Mouse (Mus musculus): ENCODE results near the gene Spon1. TPM values are rescaled to one million over a fixed set of nuclear protein-coding genes. Genes with fewer than 3 reads are reported as not detected.

The Spon1 gene
- polyA plus RNA-seq, 1 experiment from 2014 or later, result 79.7 TPM

DNA sequence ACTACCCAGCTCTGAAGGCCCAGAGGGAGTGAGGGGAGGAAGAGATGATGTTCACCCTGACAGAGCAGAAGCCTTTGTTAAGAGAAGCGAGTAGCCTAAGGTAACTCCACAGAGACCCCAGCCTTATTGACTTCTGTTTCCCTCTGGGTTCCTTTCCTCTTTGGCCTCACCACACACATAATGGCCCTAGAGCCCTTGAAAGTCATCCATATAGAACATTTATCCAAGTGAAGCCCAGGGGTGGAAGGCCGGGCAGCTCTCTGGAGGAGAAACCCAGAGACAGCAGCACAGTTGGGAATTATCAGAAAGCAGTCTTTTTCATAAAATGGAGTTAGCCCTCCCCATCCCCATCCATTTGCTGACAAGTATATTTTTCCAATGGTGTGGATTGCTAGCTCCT, 75.7 kb downstream of the Spon1 start:
- Histone ChIP-seq H3K27ac (replicated peaks in 1 of 2; ENCODE audit: control insufficient read depth in 1 of 2, insufficient read depth in 1 of 2, low read depth in 2 of 2, low read length in 2 of 2) (no peak overlapping the region), H3K4me2 (ENCODE audit: low read length) (no peak overlapping the region)
- ATAC-seq (ENCODE audit: insufficient number of reproducible peaks, insufficient read depth, low FRiP score, low read depth), result no peak

DNA sequence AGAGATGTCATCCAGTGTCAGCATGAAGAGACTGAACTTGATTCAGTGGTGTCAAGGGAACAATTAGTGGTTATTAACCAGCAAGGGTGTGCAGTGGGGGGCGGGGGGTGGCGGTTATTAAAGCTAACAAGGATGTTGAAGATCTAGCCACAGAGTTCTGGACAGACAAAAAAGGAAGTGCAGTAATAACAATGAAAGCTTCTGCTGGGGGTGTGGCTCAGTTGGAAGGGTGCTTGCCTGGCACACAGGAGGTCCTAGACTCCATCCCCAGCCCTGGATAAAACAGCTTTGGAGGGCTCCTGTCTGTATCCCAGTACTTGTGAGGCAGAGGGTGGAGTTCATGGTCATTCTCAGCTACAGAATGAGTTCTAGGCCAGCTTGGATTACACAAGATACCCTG, 77.4 kb downstream of the Spon1 start:
- H3K36me3 ChIP-seq (ENCODE audit: control insufficient read depth, insufficient read depth, low read length), result 0 out of 2 replicates have a peak, but pooled peaks cover 3% of the 10 kb centered on the region
- H3K27me3 ChIP-seq (ENCODE audit: control insufficient read depth, insufficient read depth, low read length), result no peaks in the 10 kb centered on the region
- no peak overlapping the region for H3K4me3 ChIP-seq (ENCODE audit: control insufficient read depth in 1 of 2, insufficient read depth in 1 of 2, low read depth in 1 of 2, low read length in 2 of 2)
- no peak for ATAC-seq (ENCODE audit: insufficient number of reproducible peaks, insufficient read depth, low FRiP score, low read depth)
- no peaks in the 10 kb centered on the region for H3K9me3 ChIP-seq (ENCODE audit: control insufficient read depth, low read length)
- 90% methylated on average over 2 of the region's 2 CpGs for WGBS
- no peak overlapping the region for H3K4me2 ChIP-seq (ENCODE audit: low read length)
- H3K27ac ChIP-seq (replicated peaks in 1 of 2; ENCODE audit: control insufficient read depth in 1 of 2, insufficient read depth in 1 of 2, low read depth in 2 of 2, low read length in 2 of 2), result no peak overlapping the region
- H3K9ac ChIP-seq (ENCODE audit: low read length), result no peak overlapping the region
- peaks cover 5 to 13% of the 10 kb centered on the region in 2 experiments for H3K4me1 ChIP-seq (ENCODE audit: control insufficient read depth in 2 of 2, insufficient read depth in 2 of 2, low read length in 2 of 2)

More for the DNA sequence above, 75.7 kb downstream of the Spon1 start:
- H3K4me3 ChIP-seq (ENCODE audit: control insufficient read depth in 1 of 2, insufficient read depth in 1 of 2, low read depth in 1 of 2, low read length in 2 of 2), result no peak overlapping the region
- 0 out of 2 replicates have a peak, but pooled peaks cover 5% of the 10 kb centered on the region for H3K36me3 ChIP-seq (ENCODE audit: control insufficient read depth, insufficient read depth, low read length)
- no peaks in the 10 kb centered on the region for H3K9me3 ChIP-seq (ENCODE audit: control insufficient read depth, low read length)
- H3K27me3 ChIP-seq (ENCODE audit: control insufficient read depth, insufficient read depth, low read length), result no peaks in the 10 kb centered on the region
- H3K9ac ChIP-seq (ENCODE audit: low read length), result no peak overlapping the region
- peaks cover 4 to 9% of the 10 kb centered on the region in 2 experiments for H3K4me1 ChIP-seq (ENCODE audit: control insufficient read depth in 2 of 2, insufficient read depth in 2 of 2, low read length in 2 of 2)
- 83% methylated on average over 2 of the region's 2 CpGs for WGBS

DNA sequence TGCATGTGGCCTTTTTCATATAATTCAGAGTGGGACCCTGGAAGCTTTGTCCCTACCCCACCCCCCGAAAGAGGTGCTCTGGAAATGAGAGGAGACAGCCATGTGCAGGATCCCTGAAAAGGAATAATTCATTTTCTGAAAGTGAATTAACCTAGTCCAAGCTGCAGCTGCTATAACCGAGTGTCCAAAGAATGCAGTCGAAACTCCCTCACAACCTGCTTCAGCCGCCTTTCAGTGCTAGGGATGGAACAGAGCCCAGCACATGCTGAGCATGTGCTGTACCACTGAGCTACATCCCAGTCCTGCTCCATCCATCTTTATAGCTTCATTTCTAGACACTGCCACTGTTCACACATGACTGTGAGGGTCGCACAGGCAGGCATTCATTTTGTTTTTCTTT, 79.4 kb downstream of the Spon1 start:
- H3K9ac ChIP-seq (ENCODE audit: low read length), result no peak overlapping the region
- no peak overlapping the region for H3K27ac ChIP-seq (replicated peaks in 1 of 2; ENCODE audit: control insufficient read depth in 1 of 2, insufficient read depth in 1 of 2, low read depth in 2 of 2, low read length in 2 of 2)
- no peak for ATAC-seq (ENCODE audit: insufficient number of reproducible peaks, insufficient read depth, low FRiP score, low read depth)
- no peak overlapping the region for H3K4me3 ChIP-seq (ENCODE audit: control insufficient read depth in 1 of 2, insufficient read depth in 1 of 2, low read depth in 1 of 2, low read length in 2 of 2)
- 69% methylated on average over 5 of the region's 5 CpGs for WGBS
- peaks cover 5 to 13% of the 10 kb centered on the region in 2 experiments for H3K4me1 ChIP-seq (ENCODE audit: control insufficient read depth in 2 of 2, insufficient read depth in 2 of 2, low read length in 2 of 2)
- no peaks in the 10 kb centered on the region for H3K36me3 ChIP-seq (ENCODE audit: control insufficient read depth, insufficient read depth, low read length)
- H3K4me2 ChIP-seq (ENCODE audit: low read length), result no peak overlapping the region
- no peaks in the 10 kb centered on the region for H3K9me3 ChIP-seq (ENCODE audit: control insufficient read depth, low read length)
- H3K27me3 ChIP-seq (ENCODE audit: control insufficient read depth, insufficient read depth, low read length), result no peaks in the 10 kb centered on the region

DNA sequence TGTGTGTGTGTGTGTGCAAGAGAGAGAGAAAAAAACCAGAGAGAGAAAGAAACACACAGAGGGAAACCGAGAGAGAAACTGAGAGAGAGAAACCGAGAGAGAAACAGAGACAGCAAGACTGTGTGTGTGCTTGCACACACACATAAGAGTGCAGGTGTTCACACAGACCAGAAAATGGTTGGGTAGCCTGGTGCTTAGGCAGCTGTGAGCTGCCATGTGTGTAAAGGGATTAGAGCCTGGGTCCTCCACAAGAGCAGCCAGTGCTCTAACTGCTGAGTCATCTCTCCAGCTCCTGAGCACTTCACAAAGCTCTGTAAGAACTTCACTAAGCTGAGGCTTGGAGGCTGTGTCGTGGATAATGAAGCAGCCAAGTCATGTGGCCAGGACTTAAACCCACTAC, 80.8 kb downstream of the Spon1 start:
- Histone ChIP-seq H3K9me3 (ENCODE audit: control insufficient read depth, low read length) (no peaks in the 10 kb centered on the region), H3K9ac (ENCODE audit: low read length) (no peak overlapping the region), H3K27ac (replicated peaks in 1 of 2; ENCODE audit: control insufficient read depth in 1 of 2, insufficient read depth in 1 of 2, low read depth in 2 of 2, low read length in 2 of 2) (no peak overlapping the region), H3K4me2 (ENCODE audit: low read length) (no peak overlapping the region), H3K4me1 (ENCODE audit: control insufficient read depth in 2 of 2, insufficient read depth in 2 of 2, low read length in 2 of 2) (peaks cover 5 to 13% of the 10 kb centered on the region in 2 experiments), H3K27me3 (ENCODE audit: control insufficient read depth, insufficient read depth, low read length) (no peaks in the 10 kb centered on the region), H3K4me3 (ENCODE audit: control insufficient read depth in 1 of 2, insufficient read depth in 1 of 2, low read depth in 1 of 2, low read length in 2 of 2) (no peak overlapping the region), H3K36me3 (ENCODE audit: control insufficient read depth, insufficient read depth, low read length) (no peaks in the 10 kb centered on the region)
- no peak for ATAC-seq (ENCODE audit: insufficient number of reproducible peaks, insufficient read depth, low FRiP score, low read depth)
- 40% methylated on average over 3 of the region's 3 CpGs for WGBS

DNA sequence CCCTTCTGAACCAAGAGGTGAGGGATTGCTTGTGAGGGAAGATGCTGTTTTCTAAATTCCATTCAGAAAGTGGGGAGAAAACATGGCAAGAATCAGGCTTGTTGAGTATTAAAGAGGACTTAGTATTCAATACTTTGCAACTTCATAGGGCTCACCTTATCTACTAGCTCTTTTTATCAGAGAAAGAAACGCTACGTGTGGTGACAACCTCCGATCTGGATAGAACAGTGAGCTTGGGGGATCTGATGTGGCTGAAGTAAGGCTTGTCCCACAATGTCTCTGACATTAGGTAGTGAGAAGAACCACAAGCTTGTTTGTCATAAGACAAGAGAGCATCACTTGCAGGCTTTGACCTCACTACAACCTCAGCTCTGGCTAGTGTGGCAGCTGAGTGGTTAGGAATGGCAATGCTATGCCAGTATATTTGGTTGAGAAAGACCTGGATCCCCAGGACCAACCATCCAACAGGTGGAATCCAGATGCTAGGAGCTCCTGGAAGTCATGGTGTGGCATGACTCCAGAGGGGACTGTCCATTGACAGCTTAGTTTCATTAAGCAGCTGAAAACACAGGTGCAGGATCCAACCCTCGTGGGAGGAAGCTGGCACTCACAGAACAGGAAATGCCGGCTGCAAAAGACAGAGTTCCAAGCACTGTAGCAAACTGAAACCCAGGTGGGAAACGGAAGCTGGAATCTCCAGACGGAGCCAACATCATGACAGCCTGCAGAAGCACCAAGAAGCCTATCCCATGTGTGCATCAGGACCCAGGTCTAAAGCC, 81.4 kb downstream of the Spon1 start:
- no peak for ATAC-seq (ENCODE audit: insufficient number of reproducible peaks, insufficient read depth, low FRiP score, low read depth)
- Histone ChIP-seq H3K27me3 (ENCODE audit: control insufficient read depth, insufficient read depth, low read length) (no peaks in the 10 kb centered on the region), H3K4me2 (ENCODE audit: low read length) (no peak overlapping the region), H3K4me3 (ENCODE audit: control insufficient read depth in 1 of 2, insufficient read depth in 1 of 2, low read depth in 1 of 2, low read length in 2 of 2) (no peak overlapping the region), H3K9me3 (ENCODE audit: control insufficient read depth, low read length) (no peaks in the 10 kb centered on the region), H3K9ac (ENCODE audit: low read length) (no peak overlapping the region), H3K36me3 (ENCODE audit: control insufficient read depth, insufficient read depth, low read length) (no peaks in the 10 kb centered on the region), H3K4me1 (ENCODE audit: control insufficient read depth in 2 of 2, insufficient read depth in 2 of 2, low read length in 2 of 2) (peaks cover 5 to 13% of the 10 kb centered on the region in 2 experiments), H3K27ac (replicated peaks in 1 of 2; ENCODE audit: control insufficient read depth in 1 of 2, insufficient read depth in 1 of 2, low read depth in 2 of 2, low read length in 2 of 2) (no peak overlapping the region)
- WGBS, result 66% methylated on average over 7 of the region's 7 CpGs

DNA sequence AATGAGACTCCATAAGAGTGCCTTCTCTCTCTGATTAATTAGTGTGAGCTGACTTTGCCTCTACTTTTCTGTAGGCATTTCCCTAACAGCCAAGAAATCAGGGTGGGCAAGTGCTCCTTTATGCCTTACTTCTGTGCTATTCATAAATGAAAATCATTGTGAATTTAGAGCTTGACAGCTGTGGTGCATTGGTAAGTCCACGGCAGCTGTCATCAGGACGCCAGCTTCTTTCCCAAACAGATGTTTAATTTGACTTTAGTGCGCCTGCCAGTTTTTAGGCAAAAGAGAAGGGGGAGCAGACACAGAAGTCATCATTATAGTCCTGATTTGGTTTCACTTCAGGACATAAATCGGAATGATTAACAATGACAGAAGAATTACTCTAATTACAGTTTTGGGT, 84.6 kb downstream of the Spon1 start:
- Histone ChIP-seq H3K9ac (ENCODE audit: low read length) (no peak overlapping the region), H3K36me3 (ENCODE audit: control insufficient read depth, insufficient read depth, low read length) (no peaks in the 10 kb centered on the region), H3K27me3 (ENCODE audit: control insufficient read depth, insufficient read depth, low read length) (no peaks in the 10 kb centered on the region), H3K9me3 (ENCODE audit: control insufficient read depth, low read length) (no peaks in the 10 kb centered on the region), H3K4me1 (ENCODE audit: control insufficient read depth in 2 of 2, insufficient read depth in 2 of 2, low read length in 2 of 2) (peaks cover 5 to 13% of the 10 kb centered on the region in 2 experiments), H3K27ac (replicated peaks in 1 of 2; ENCODE audit: control insufficient read depth in 1 of 2, insufficient read depth in 1 of 2, low read depth in 2 of 2, low read length in 2 of 2) (no peak overlapping the region), H3K4me3 (ENCODE audit: control insufficient read depth in 1 of 2, insufficient read depth in 1 of 2, low read depth in 1 of 2, low read length in 2 of 2) (no peak overlapping the region), H3K4me2 (ENCODE audit: low read length) (no peak overlapping the region)
- ATAC-seq (ENCODE audit: insufficient number of reproducible peaks, insufficient read depth, low FRiP score, low read depth), result no peak
- 71% methylated on average over 4 of the region's 4 CpGs for WGBS

DNA sequence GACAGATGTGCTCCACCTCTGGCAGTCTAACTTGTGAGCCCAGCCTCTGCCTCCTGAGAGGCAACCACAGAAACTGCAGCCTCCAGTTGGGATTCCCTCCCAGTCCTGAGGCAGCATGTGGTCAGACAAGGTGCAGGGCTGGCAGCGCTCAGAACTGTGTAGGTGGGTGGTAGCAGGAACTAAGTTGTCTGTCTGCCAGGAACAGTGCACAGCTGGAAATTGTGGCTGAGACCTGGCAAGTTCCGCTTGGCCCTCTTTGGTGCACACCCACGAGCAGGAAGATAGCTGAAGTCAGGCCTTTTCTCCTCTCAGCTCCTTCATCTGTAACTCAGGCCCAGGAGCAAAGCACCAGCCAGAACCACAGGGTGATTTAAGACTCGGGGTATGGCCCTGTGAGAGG, 89.6 kb downstream of the Spon1 start:
- WGBS, result 70% methylated on average over 4 of the region's 4 CpGs
- Histone ChIP-seq H3K36me3 (ENCODE audit: control insufficient read depth, insufficient read depth, low read length) (no peaks in the 10 kb centered on the region), H3K27ac (replicated peaks in 1 of 2; ENCODE audit: control insufficient read depth in 1 of 2, insufficient read depth in 1 of 2, low read depth in 2 of 2, low read length in 2 of 2) (no peak overlapping the region), H3K9me3 (ENCODE audit: control insufficient read depth, low read length) (no peaks in the 10 kb centered on the region), H3K9ac (ENCODE audit: low read length) (no peak overlapping the region), H3K27me3 (ENCODE audit: control insufficient read depth, insufficient read depth, low read length) (no peaks in the 10 kb centered on the region), H3K4me3 (ENCODE audit: control insufficient read depth in 1 of 2, insufficient read depth in 1 of 2, low read depth in 1 of 2, low read length in 2 of 2) (no peak overlapping the region), H3K4me1 (ENCODE audit: control insufficient read depth in 2 of 2, insufficient read depth in 2 of 2, low read length in 2 of 2) (peaks cover 0 to 2% of the 10 kb centered on the region in 2 experiments; a peak in 1 of 4 replicates), H3K4me2 (ENCODE audit: low read length) (no peak overlapping the region)
- ATAC-seq (ENCODE audit: insufficient number of reproducible peaks, insufficient read depth, low FRiP score, low read depth), result no peak

DNA sequence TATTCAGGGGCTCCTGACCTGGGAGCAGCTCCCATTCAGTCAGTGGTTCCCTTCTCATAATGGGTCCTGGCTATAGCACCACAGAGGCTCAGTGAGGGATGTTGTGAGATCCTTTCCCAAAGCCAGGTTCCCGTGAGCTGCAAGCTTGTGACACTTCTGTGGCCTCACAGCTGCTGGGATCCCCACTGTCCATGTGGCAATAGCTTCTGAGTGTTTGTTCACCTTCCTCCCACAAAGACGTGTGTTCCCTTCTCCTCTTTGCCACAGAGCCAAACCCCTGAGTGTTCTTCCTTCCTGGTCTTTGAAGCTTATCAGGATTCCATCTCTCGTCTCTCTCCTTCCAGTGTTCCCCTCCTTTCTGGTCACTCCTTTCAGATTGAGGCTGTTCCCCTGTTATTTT, 90.3 kb downstream of the Spon1 start:
- no peak overlapping the region for H3K27ac ChIP-seq (replicated peaks in 1 of 2; ENCODE audit: control insufficient read depth in 1 of 2, insufficient read depth in 1 of 2, low read depth in 2 of 2, low read length in 2 of 2)
- no peaks in the 10 kb centered on the region for H3K9me3 ChIP-seq (ENCODE audit: control insufficient read depth, low read length)
- no peak for ATAC-seq (ENCODE audit: insufficient number of reproducible peaks, insufficient read depth, low FRiP score, low read depth)
- no peak overlapping the region for H3K4me3 ChIP-seq (ENCODE audit: control insufficient read depth in 1 of 2, insufficient read depth in 1 of 2, low read depth in 1 of 2, low read length in 2 of 2)
- no peak overlapping the region for H3K4me2 ChIP-seq (ENCODE audit: low read length)
- no peaks in the 10 kb centered on the region for H3K27me3 ChIP-seq (ENCODE audit: control insufficient read depth, insufficient read depth, low read length)
- WGBS, result 66% methylated on average over 3 of the region's 3 CpGs
- peaks cover 0 to 2% of the 10 kb centered on the region in 2 experiments; a peak in 1 of 4 replicates for H3K4me1 ChIP-seq (ENCODE audit: control insufficient read depth in 2 of 2, insufficient read depth in 2 of 2, low read length in 2 of 2)
- no peaks in the 10 kb centered on the region for H3K36me3 ChIP-seq (ENCODE audit: control insufficient read depth, insufficient read depth, low read length)
- no peak overlapping the region for H3K9ac ChIP-seq (ENCODE audit: low read length)

All from heart, embryonic 14.5 days (tissue).